Mouse (Mus musculus) midbrain, embryonic 14.5 days (tissue): Measurements from ENCODE around the gene Pnkp. TPM values are rescaled to one million over a fixed set of nuclear protein-coding genes. Genes with fewer than 3 reads are reported as not detected.

ENCODE experiments used
- ATAC-seq: fragments of 200-750 bp; cut with Nextera tagmentation; 2 replicates; pipeline ENCODE4 v1.8.0; 2017; ENCODE audit warnings: moderate number of reproducible peaks, moderate library complexity; ENCODE audit not compliant: low FRiP score, low TSS enrichment
- DNase-seq: peaks from one replicate; pipeline ENCODE4 v3.0.0-alpha.2; 2015
- H3K27ac ChIP-seq: fragments of 300-500 bp; sonication (generic); replicated peaks from 2 replicates; pipeline ENCODE4 v1.5.1; 2014; ENCODE audit warnings: mild to moderate bottlenecking, low read depth, low read length, moderate library complexity
- H3K27me3 ChIP-seq: fragments of 300-500 bp; sonication (generic); 2 replicates; pipeline ENCODE4 v1.6.1; 2014; ENCODE audit warnings: low read length, control low read depth, mixed read lengths; ENCODE audit not compliant: control insufficient read depth, insufficient read depth
- H3K36me3 ChIP-seq: fragments of 300-500 bp; sonication (generic); 2 replicates; pipeline ENCODE4 v1.6.1; 2014; ENCODE audit warnings: low read length, control low read depth; ENCODE audit not compliant: control insufficient read depth, insufficient read depth
- H3K4me1 ChIP-seq: fragments of 300-500 bp; sonication (generic); 2 replicates; pipeline ENCODE4 v1.6.1; 2014; ENCODE audit warnings: mild to moderate bottlenecking, antibody characterized with exemption, low read length, control low read depth; ENCODE audit not compliant: control insufficient read depth, insufficient read depth
- H3K4me2 ChIP-seq: fragments of 300-500 bp; sonication (generic); 2 replicates; pipeline ENCODE4 v1.6.1; 2014; ENCODE audit warnings: mild to moderate bottlenecking, low read length, moderate library complexity
- H3K4me3 ChIP-seq: fragments of 300-500 bp; sonication (generic); replicated peaks from 2 replicates; pipeline ENCODE4 v1.5.1; 2014; ENCODE audit warnings: low read depth, low read length
- H3K9ac ChIP-seq: fragments of 300-500 bp; sonication (generic); replicated peaks from 2 replicates; pipeline ENCODE4 v1.6.1; 2014; ENCODE audit warnings: mild to moderate bottlenecking, low read length, moderate library complexity
- H3K9me3 ChIP-seq: fragments of 300-500 bp; sonication (generic); 2 replicates; pipeline ENCODE4 v1.6.1; 2016; ENCODE audit warnings: low read length, control low read depth, mixed read lengths; ENCODE audit not compliant: control insufficient read depth
- WGBS: fragments of 180-500 bp; shearing (Covaris S2); extraction: QIAGEN DNeasy Blood & Tissue Kit; methylation state at CpG from one replicate; pipeline ENCODE4 v1.1.7; 2014; 5-methylcytosine and 5-hydroxymethylcytosine counted together
- polyA plus RNA-seq: library from polyadenylated mRNA; unstranded; fragments of >200 nt; fragmentation: Nextera tagmentation; extraction: Ambion mirVana; gene quantifications from 2 replicates; pipeline ENCODE4 v1.2.1, GENCODE M21; 2014

The Pnkp gene
- polyA plus RNA-seq, 1 experiment from 2014 or later: 30.4 TPM

- Histone ChIP-seq H3K9ac (peak overlapping the region; percentile 48), H3K4me1 (peaks cover 18% of the 10 kb centered on the region), H3K4me3 (peak overlapping the region; percentile 81), H3K27ac (peak overlapping the region; percentile 98; the same call in 1 of the 2 replicates), H3K36me3 (peaks cover 50% of the 10 kb centered on the region), H3K27me3 (no peaks in the 10 kb centered on the region), H3K4me2 (peak overlapping the region; percentile 83), H3K9me3 (no peaks in the 10 kb centered on the region)
- 82% methylated on average over 5 of the region's 5 CpGs for WGBS
- DNase-seq: no peak
- ATAC-seq: no peak
These were observed 9.2 kb upstream of the Pnkp start for GRCm38 (mm10) chr7:44847772-44848171.

- Histone ChIP-seq H3K36me3 (peaks cover 48% of the 10 kb centered on the region), H3K4me1 (peaks cover 22% of the 10 kb centered on the region), H3K9me3 (no peaks in the 10 kb centered on the region), H3K9ac (peak within 1 kb of the TSS; percentile 68), H3K4me2 (peak within 1 kb of the TSS; percentile 83), H3K4me3 (peak within 1 kb of the TSS; percentile 81), H3K27ac (peak within 1 kb of the TSS; percentile 98), H3K27me3 (no peaks in the 10 kb centered on the region)
- DNase-seq (peak; percentile 99), ATAC-seq (peak; percentile 87)
- under 1% methylated on average over 54 of the region's 54 CpGs for WGBS
These were observed 8.2 kb upstream of the Pnkp start, which contains the start of the genes Akt1s1 and Tbc1d17 for GRCm38 (mm10) chr7:44848561-44849415. TSS of gene Akt1s1 (plus strand) at chr7:44848991. TSS of gene Tbc1d17 (minus strand) at chr7:44849079.

- Histone ChIP-seq H3K4me3 (peak overlapping the region; percentile 81), H3K4me2 (peak overlapping the region; percentile 83), H3K4me1 (peaks cover 27% of the 10 kb centered on the region), H3K27ac (peak overlapping the region; percentile 98), H3K36me3 (peaks cover 42% of the 10 kb centered on the region), H3K9me3 (no peaks in the 10 kb centered on the region), H3K27me3 (no peaks in the 10 kb centered on the region), H3K9ac (peak overlapping the region; percentile 68)
- DNase-seq (peak; percentile 96), ATAC-seq (peak; percentile 79)
- under 1% methylated on average over 41 of the region's 41 CpGs for WGBS
These were observed 7.4 kb upstream of the Pnkp start for GRCm38 (mm10) chr7:44849416-44850111.

DNA sequence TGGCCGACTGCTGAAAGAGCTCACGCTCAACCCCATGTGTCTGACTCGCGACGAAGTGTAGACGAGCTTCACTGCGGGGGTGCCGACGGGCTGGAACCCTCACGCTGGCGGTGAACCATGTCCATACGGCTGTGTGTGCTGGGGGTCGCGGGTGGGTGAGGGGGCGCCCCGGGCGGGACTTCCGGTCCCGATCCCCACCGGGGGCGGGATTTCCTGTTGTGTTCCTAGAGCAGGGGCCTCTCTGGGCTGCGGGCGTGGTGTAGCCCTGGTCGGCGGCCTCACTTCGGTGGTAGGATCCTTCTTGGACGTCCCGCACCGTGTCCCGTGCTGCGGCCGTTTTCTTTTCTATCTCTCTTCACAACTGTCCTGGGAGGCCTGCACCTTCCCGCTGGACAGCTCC lies 6.8 kb upstream of the Pnkp start:
- H3K27me3 ChIP-seq: no peaks in the 10 kb centered on the region
- peaks cover 36% of the 10 kb centered on the region for H3K36me3 ChIP-seq
- ATAC-seq (peak; percentile 41), DNase-seq (peak; percentile 89)
- H3K4me3 ChIP-seq: peak overlapping the region; percentile 81
- peak overlapping the region; percentile 98 for H3K27ac ChIP-seq
- peak overlapping the region; percentile 83 for H3K4me2 ChIP-seq
- under 1% methylated on average over 33 of the region's 33 CpGs for WGBS
- no peaks in the 10 kb centered on the region for H3K9me3 ChIP-seq
- H3K4me1 ChIP-seq: peaks cover 33% of the 10 kb centered on the region
- H3K9ac ChIP-seq: peak overlapping the region; percentile 68

GRCm38 (mm10) chr7:44850789-44851624 lies 5.9 kb upstream of the Pnkp start:
- no peak for ATAC-seq
- DNase-seq: no peak
- Histone ChIP-seq H3K27ac (peak overlapping the region; percentile 98; the same call in 1 of the 2 replicates), H3K36me3 (peaks cover 27% of the 10 kb centered on the region), H3K4me2 (peak overlapping the region; percentile 83), H3K4me1 (peaks cover 35% of the 10 kb centered on the region), H3K9me3 (no peaks in the 10 kb centered on the region), H3K27me3 (no peaks in the 10 kb centered on the region), H3K4me3 (peak overlapping the region; percentile 81), H3K9ac (peak overlapping the region; percentile 68)
- 80% methylated on average over 8 of the region's 8 CpGs for WGBS

DNA sequence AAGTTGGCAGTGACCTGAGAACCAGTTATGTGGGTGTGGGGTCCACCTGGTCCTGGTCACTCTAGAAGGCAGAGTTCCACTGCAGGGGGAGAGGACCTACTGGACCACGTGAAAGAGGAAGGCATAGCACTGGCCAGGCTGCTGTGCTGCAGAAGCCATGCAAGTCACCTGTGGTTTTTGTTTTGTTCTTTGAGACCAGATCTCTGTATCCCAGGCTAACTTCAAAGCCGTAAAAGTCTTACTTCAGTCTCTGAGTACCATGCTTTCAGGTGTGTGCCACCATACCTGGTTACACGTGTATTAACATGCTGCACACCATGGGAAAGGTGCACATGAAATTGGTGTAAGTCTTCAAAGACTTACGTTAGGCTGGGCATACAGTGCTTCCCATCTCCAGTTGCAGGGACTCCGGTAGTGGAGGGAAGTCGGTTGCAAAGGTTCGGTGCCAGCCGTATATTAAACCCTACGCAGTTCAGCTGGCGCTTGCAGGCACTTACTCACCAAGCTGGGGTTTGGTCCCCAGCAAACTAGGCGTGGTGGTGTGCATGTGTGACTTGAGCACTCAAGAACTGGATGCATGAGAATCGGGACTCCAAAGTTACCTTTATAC lies 5.2 kb upstream of the Pnkp start:
- H3K4me1 ChIP-seq: peaks cover 40% of the 10 kb centered on the region
- H3K9ac ChIP-seq: no peak overlapping the region
- H3K4me3 ChIP-seq: no peak overlapping the region

GRCm38 (mm10) chr7:44852259-44853027 lies 4.5 kb upstream of the Pnkp start:
- ATAC-seq (no peak), DNase-seq (no peak)
- WGBS: 92% methylated on average over 36 of the region's 36 CpGs
- Histone ChIP-seq H3K36me3 (peaks cover 18% of the 10 kb centered on the region), H3K27ac (no peak overlapping the region), H3K9ac (no peak overlapping the region), H3K27me3 (no peaks in the 10 kb centered on the region), H3K4me1 (peaks cover 40% of the 10 kb centered on the region), H3K4me2 (no peak overlapping the region), H3K9me3 (no peaks in the 10 kb centered on the region), H3K4me3 (no peak overlapping the region)

More for the DNA sequence above, 5.2 kb upstream of the Pnkp start:
- no peak for DNase-seq
- no peak for ATAC-seq
- Histone ChIP-seq H3K4me2 (no peak overlapping the region), H3K27me3 (no peaks in the 10 kb centered on the region), H3K9me3 (no peaks in the 10 kb centered on the region), H3K27ac (no peak overlapping the region), H3K36me3 (peaks cover 20% of the 10 kb centered on the region)
- WGBS: 94% methylated on average over 12 of the region's 12 CpGs
